Mouse (Mus musculus): ENCODE measurements around the gene Tut4.
A peak's percentile ranks its signal among the peaks of the same experiment; 100 is the strongest.

- TF ChIP-seq POLR2A (IDR thresholded peaks at IDR 0.05; ENCODE audit: insufficient read length, low read depth) (peak; percentile 66), USF1 (IDR thresholded peaks at IDR 0.05; ENCODE audit: low read depth) (no peak), E2F4 (IDR thresholded peaks at IDR 0.05; ENCODE audit: insufficient read depth) (peak; percentile 86), CEBPB (IDR thresholded peaks at IDR 0.05; ENCODE audit: insufficient read depth, poor library complexity, severe bottlenecking) (no peak)
These were observed 119.9 kb downstream of the Tut4 start, which contains the start of the genes Prpf38a and Orc1 for GRCm38 (mm10) chr4:108578840-108579742.

Measured in myocyte (in vitro differentiated cells).